Mouse (Mus musculus) thymus, postnatal 25 days (tissue): ENCODE measurements around the gene Smim22.

Source experiments
- DNase-seq: peaks from one replicate; pipeline ENCODE4 v3.0.0; 2022

Smim22 gene

DNA sequence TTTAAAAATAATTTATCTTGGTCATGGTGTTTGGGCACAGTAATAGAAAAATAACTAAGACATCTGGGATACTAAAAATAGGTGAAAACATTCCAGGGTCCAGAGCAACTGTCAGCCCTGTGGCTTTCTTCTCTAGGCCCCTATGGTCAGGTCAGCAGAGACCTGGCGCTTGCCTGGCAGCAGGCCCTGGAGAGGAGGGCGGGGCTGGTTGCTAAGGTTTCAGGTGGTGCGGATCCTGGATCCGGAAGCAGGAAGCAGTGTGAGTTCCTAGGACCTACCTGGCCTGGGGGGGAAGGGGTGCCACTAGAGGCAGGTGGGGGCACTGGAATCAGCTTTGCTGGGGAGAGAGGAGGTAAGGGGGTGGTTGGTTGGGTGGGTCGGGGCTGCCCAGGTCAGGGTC, at the start of gene Smim22:
Gene Smim22 (plus strand): TSS at position 222 of the 400 bp plus-strand sequence.
- DNase-seq = no peak

GRCm38 (mm10) chr16:4957446-4957845, 49.6 kb upstream of the Smim22 start:
- no peak for DNase-seq

GRCm38 (mm10) chr16:4960260-4960659, 46.8 kb upstream of the Smim22 start:
- no peak for DNase-seq

DNA sequence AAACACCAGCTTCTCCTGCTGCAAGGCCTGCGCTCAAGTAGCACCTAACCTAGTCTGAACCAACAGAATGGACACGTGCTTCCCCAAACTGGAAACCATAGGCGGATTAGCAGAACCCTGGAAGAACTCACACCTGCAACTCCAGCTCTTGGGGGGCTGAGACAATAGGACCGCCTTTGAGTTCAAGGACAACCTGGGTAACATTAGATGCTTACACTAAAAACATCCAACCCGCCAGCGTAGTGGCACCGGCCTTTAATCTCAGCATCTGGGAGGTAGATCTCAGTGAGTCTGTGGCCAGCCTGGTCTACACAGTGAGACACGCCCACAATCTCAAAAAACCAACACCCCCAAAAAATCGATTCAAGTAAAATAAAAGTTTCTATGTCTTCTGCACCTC, 43.7 kb upstream of the Smim22 start:
- no peak for DNase-seq

- DNase-seq = peak; percentile 95
Observed at GRCm38 (mm10) chr16:4963797-4964709, 43.0 kb upstream of the Smim22 start, which contains the start of gene Anks3. Anks3 (minus strand) TSS chr16:4964205.

DNA sequence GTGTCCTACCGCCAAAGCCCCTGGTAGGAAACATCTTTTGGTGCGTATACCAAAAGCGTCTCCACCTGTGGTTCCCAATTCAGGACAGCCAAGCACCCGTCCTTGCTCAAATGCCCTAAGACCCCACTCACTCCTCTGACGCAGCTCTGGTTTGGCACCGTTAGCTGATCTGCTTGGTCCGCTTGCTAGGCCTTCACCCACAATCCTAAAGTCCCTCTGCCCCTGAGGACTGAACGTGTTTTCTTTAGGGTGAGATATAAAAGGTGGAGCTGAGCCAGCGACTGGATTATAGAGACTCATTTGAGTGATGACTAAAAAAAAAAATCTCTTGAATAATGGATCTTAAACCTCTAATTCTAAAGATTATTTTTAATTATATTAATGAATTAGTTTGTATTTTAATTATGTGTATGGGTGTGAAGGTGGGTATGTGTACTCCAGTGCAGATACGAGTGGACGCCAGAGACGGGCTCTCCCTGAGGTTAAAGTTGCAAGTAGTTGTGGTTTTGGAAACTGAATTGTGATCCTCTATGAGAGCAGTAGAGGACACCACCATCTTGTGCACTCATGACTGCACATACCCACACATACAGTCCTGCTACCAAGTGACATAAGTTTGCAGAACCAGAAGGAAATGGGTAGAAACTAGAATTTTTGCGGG, 42.2 kb upstream of the Smim22 start:
- no peak for DNase-seq

GRCm38 (mm10) chr16:4965392-4966129, 41.5 kb upstream of the Smim22 start:
- DNase-seq = no peak

- no peak for DNase-seq
Observed at GRCm38 (mm10) chr16:4968426-4968825, 38.7 kb upstream of the Smim22 start.

- no peak for DNase-seq
Observed at GRCm38 (mm10) chr16:4969055-4969843, 37.8 kb upstream of the Smim22 start.

DNA sequence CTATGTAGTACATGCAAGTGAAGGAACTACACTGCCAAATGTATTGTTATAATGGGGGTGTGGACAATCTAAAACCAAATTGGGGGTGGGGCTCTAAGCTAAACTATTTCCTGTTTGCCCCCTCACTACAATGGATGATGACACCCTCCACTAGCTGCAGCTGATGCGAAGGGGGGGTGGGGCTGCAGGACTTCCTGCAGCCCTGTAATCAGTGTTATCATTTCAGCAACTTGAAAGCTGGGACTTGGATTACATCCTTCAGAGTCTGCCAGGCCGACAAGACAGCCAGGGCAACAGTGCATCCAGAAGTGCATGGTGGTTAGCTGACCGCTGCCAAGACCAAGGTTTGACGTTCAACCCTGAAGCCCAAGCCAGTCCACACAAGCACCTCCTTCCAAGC, 35.5 kb upstream of the Smim22 start:
- DNase-seq = no peak

GRCm38 (mm10) chr16:4974521-4974920, 32.6 kb upstream of the Smim22 start:
- no peak for DNase-seq

DNA sequence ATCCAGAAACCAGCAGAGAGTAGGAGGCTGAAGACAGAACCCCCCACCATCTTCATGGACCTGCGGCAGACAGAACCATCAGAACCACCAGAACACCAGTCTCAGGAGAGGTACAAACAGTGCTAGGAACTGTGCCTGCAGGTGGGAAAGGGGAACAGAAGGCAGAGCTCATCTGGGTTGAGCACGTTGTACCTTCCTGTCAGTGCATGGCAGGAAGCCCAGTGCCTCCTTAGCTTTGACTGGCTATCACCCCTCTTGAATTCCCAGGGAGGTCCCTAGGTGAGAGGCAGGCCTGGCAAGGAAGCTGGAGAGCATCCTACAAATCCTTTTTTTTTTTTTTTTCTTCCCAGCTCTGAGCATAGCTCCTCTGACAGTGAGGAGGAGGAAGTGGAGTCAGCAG, 30.9 kb upstream of the Smim22 start:
- no peak for DNase-seq

- no peak for DNase-seq
Observed at GRCm38 (mm10) chr16:4978275-4979051, 28.6 kb upstream of the Smim22 start.

- peak; percentile 29 for DNase-seq
Observed at GRCm38 (mm10) chr16:4979755-4980380, 27.2 kb upstream of the Smim22 start.

- no peak for DNase-seq
Observed at GRCm38 (mm10) chr16:4984717-4985116, 22.4 kb upstream of the Smim22 start.

- no peak for DNase-seq
Observed at GRCm38 (mm10) chr16:4993276-4993675, 13.8 kb upstream of the Smim22 start.

GRCm38 (mm10) chr16:4997553-4997952, 9.5 kb upstream of the Smim22 start, which contains the start of gene Sept12:
Sept12 (minus strand) TSS chr16:4997852.
- DNase-seq = no peak

GRCm38 (mm10) chr16:4998984-4999383, 8.1 kb upstream of the Smim22 start:
- DNase-seq = no peak

- DNase-seq = no peak
Observed at GRCm38 (mm10) chr16:5000611-5001010, 6.5 kb upstream of the Smim22 start.

- DNase-seq = no peak
Observed at GRCm38 (mm10) chr16:5007492-5007891, 404 bp downstream of the Smim22 start.

GRCm38 (mm10) chr16:5008076-5008475, 988 bp downstream of the Smim22 start:
- DNase-seq = no peak
